Mouse (Mus musculus) C2C12 (cell line): ENCODE results near the gene Nck2. TPM values are rescaled to one million over a fixed set of nuclear protein-coding genes. Genes with fewer than 3 reads are reported as not detected.

ENCODE experiments used
- H3K27me3 ChIP-seq: one replicate; pipeline ENCODE4 v1.6.1; 2011; ENCODE audit not compliant: control insufficient read depth, insufficient read depth, insufficient read length
- H3K36me3 ChIP-seq: one replicate; pipeline ENCODE4 v1.6.1; 2011; ENCODE audit not compliant: control insufficient read depth, insufficient read depth
- H3K4me3 ChIP-seq: one replicate; pipeline ENCODE4 v1.5.1; 2011; ENCODE audit warnings: mild to moderate bottlenecking, control low read depth; ENCODE audit not compliant: poor library complexity, insufficient read depth, severe bottlenecking
- H3K79me2 ChIP-seq: one replicate; pipeline ENCODE4 v1.6.1; 2011; ENCODE audit not compliant: control insufficient read depth, insufficient read depth
- H3K79me3 ChIP-seq: one replicate; pipeline ENCODE4 v1.6.1; 2011; ENCODE audit warnings: low read depth, control low read depth
- H3ac ChIP-seq: one replicate; pipeline ENCODE3; 2011; ENCODE audit warnings: low read depth; ENCODE audit not compliant: control insufficient read depth, insufficient read length
- CEBPB ChIP-seq: IDR thresholded peaks from one replicate; pipeline ENCODE4 v1.6.1; 2011; ENCODE audit warnings: low read depth, mild to moderate bottlenecking, control low read depth, moderate library complexity
- CTCF ChIP-seq: IDR thresholded peaks from one replicate; pipeline ENCODE4 v1.5.1; 2011; ENCODE audit not compliant: control insufficient read depth, insufficient read depth, insufficient read length
- FOSL1 ChIP-seq: IDR thresholded peaks from one replicate; pipeline ENCODE4 v1.8.0; 2011; ENCODE audit warnings: mild to moderate bottlenecking, low read length; ENCODE audit not compliant: poor library complexity, insufficient read depth, severe bottlenecking
- MAX ChIP-seq: IDR thresholded peaks from one replicate; pipeline ENCODE4 v1.6.1; 2011; ENCODE audit warnings: mild to moderate bottlenecking, control low read depth
- MYOD1 ChIP-seq: IDR thresholded peaks from one replicate; pipeline ENCODE4 v1.6.1; 2011; ENCODE audit warnings: low read depth; ENCODE audit not compliant: control insufficient read depth, insufficient read length
- MYOG ChIP-seq: IDR thresholded peaks from one replicate; pipeline ENCODE4 v1.6.1; 2011; ENCODE audit not compliant: control insufficient read depth, insufficient read length; ENCODE audit errors: extremely low read depth
- USF1 ChIP-seq: IDR thresholded peaks from one replicate; pipeline ENCODE4 v1.6.1; 2011; ENCODE audit warnings: low read depth, mild to moderate bottlenecking, control low read depth, moderate library complexity
- polyA plus RNA-seq: library from polyadenylated mRNA; unstranded; fragments of >200 nt; fragmentation: generic; extraction: Trizol; gene quantifications from one replicate; pipeline ENCODE4 v1.2.1, GENCODE M21; 2012; ENCODE audit warnings: missing spikeins

Gene Nck2
- polyA plus RNA-seq, 1 experiment = 18.0 TPM

DNA sequence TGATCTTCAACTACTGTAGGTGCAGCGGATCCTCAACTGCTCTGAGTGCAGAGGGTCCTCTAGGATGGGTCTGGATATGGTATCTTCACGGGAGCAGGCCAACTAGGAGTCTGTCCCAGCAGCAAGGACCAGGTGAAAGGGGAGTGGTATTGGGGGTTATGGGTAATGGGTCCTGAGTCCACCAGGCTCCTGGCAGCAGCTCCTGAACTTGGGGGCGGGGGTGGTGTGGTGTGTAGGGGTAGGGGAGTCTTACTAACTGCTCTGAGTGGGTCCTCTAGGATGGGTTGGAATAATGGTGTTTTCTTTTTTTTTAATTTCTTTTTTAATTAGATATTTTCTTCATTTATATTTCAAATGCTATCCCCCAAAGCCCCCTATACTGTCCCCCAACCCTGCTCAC is 73.0 kb downstream of the Nck2 start:
- peaks cover 9% of the 10 kb centered on the region for H3K36me3 ChIP-seq
- TF ChIP-seq MYOD1 (no peak), CEBPB (no peak), MAX (no peak), USF1 (no peak), MYOG (no peak), FOSL1 (no peak), CTCF (no peak)
- H3K4me3 ChIP-seq = no peak overlapping the region
- no peak overlapping the region for H3ac ChIP-seq
- peaks cover 15% of the 10 kb centered on the region for H3K79me2 ChIP-seq
- peaks cover under 1% of the 10 kb centered on the region for H3K79me3 ChIP-seq
- no peaks in the 10 kb centered on the region for H3K27me3 ChIP-seq

DNA sequence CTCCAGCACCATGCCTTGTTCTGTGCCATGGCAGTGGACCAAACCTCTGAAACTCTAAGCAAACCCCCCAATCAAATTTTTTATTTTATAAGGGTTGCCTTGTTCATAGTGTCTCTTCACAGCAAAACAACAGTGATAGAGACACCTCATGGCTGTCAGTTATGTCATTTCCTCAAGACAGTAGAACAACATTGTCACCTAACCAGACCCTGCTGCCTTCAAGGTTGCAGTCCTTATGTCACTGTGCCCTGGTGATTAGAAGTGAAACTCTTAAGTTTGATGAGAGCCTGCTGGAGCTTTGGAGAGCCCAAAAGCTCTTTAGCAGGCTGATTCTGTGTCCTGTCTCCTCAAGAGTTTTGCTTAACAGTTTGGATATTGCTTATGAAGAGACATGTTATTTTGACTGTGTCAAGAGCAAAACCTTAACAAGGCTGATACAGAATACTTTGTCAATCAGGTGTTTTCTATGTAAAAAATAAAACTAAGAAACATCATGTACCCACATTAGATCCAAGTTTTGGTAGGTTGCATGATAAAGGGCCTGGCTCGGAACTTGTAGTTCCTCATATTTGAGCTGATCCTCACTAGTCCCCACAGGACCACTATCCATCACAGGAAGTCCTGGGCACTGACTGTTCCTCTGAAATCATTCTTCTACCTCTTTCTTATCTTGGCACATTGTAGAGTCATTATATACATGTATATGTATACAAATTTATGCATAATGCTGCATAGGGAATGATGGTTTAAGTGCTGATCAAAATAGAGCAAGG is 76.0 kb downstream of the Nck2 start:
- no peaks in the 10 kb centered on the region for H3K27me3 ChIP-seq
- peaks cover 6% of the 10 kb centered on the region for H3K79me3 ChIP-seq
- TF ChIP-seq MAX = no peak
- no peak for TF ChIP-seq FOSL1
- TF ChIP-seq CTCF = no peak
- no peak for TF ChIP-seq MYOG
- no peak for TF ChIP-seq MYOD1
- TF ChIP-seq CEBPB = no peak
- TF ChIP-seq USF1 = no peak
- H3ac ChIP-seq = no peak overlapping the region
- H3K36me3 ChIP-seq = no peaks in the 10 kb centered on the region
- no peak overlapping the region for H3K4me3 ChIP-seq
- peaks cover 24% of the 10 kb centered on the region for H3K79me2 ChIP-seq

DNA sequence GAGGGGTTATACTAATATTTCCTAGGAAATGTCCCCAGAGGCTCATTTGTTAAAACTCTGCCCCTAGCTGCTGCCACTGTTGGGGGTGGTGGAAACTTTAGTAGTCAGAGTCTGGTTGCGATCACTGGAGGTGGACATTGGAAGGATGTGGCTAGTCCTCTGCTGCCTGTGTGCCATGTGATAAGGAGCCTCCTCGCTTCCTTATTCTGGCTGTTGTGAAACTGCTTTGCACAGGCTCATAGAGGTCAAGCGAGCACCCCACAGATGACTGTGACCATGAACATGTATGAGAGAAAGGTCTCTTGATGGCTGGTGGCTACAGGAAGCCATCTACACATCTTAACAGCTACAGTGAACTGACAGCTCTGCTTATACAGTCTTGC is 76.6 kb downstream of the Nck2 start:
- TF ChIP-seq FOSL1 (no peak), MYOG (no peak), MYOD1 (no peak)
- Histone ChIP-seq H3K4me3 (no peak overlapping the region), H3K79me2 (peaks cover 24% of the 10 kb centered on the region)

DNA sequence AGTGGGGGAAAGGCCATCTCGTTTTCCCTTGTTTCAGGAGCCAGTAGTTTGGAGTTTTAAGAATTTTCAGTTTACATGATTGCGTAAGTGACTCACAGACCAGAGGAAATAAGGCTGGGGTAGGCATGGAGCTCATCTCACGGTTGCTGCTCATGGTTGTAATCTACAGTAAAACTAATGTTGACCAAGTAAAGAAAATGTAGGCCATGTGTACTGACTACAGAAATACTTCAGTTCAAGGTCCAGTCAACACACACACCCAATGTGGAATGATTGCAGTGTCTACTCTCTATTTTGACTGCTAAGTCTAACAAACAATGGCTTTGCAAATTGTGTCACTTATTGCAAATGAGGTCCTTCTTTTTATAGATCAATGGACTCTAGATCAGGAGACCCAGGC is 77.1 kb downstream of the Nck2 start:
- H3K4me3 ChIP-seq = no peak overlapping the region
- no peaks in the 10 kb centered on the region for H3K27me3 ChIP-seq
- no peaks in the 10 kb centered on the region for H3K36me3 ChIP-seq
- H3K79me2 ChIP-seq = peaks cover 24% of the 10 kb centered on the region
- peaks cover 6% of the 10 kb centered on the region for H3K79me3 ChIP-seq
- no peak for TF ChIP-seq USF1
- TF ChIP-seq MYOG = no peak
- TF ChIP-seq CEBPB = no peak
- no peak for TF ChIP-seq MYOD1
- no peak for TF ChIP-seq CTCF
- no peak for TF ChIP-seq FOSL1
- no peak for TF ChIP-seq MAX
- no peak overlapping the region for H3ac ChIP-seq

More for the DNA sequence above, 76.6 kb downstream of the Nck2 start:
- no peaks in the 10 kb centered on the region for H3K36me3 ChIP-seq
- H3K79me3 ChIP-seq = peaks cover 6% of the 10 kb centered on the region
- no peak overlapping the region for H3ac ChIP-seq
- H3K27me3 ChIP-seq = no peaks in the 10 kb centered on the region

DNA sequence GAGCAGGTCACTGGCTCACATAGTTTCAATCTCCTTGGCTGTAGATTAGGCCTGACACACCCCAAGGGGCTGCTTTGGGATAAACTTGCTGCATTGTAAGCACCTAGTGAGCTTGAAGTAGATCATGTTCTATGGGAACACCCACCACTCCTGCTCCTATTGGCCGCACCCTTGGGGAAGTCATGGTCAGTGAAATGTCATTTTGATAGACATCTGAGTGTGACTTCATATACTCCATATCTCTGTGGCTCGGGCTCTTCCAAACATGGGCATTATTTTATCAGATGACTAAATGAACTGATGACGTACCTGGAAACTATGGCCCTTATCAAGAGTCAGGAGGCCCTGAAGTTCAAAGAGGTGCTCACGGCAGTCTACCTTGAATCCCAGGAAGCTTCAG is 77.6 kb downstream of the Nck2 start:
- Histone ChIP-seq H3K4me3 (no peak overlapping the region), H3K79me2 (peaks cover 24% of the 10 kb centered on the region), H3K36me3 (no peaks in the 10 kb centered on the region), H3ac (no peak overlapping the region), H3K27me3 (no peaks in the 10 kb centered on the region), H3K79me3 (peaks cover 6% of the 10 kb centered on the region)
- no peak for TF ChIP-seq CEBPB
- no peak for TF ChIP-seq FOSL1
- TF ChIP-seq USF1 = no peak
- no peak for TF ChIP-seq MAX
- no peak for TF ChIP-seq CTCF
- TF ChIP-seq MYOD1 = no peak
- no peak for TF ChIP-seq MYOG
